Mouse (Mus musculus) urinary bladder, postnatal 25 days (tissue): Measurements from ENCODE around the gene 4930544D05Rik.
"Not testable (repeated sequence)": the region's sequence is repeated elsewhere in the genome, so short reads cannot be mapped to it uniquely, and the experiment has no call there.

ENCODE experiments used
- DNase-seq: peaks from one replicate; pipeline ENCODE4 v3.0.0; 2022; ENCODE audit warnings: low spot score

4930544D05Rik gene

GRCm38 (mm10) chr11:70615516-70616093, at the start of gene 4930544D05Rik:
TSS of gene 4930544D05Rik (plus strand) at chr11:70615848.
- DNase-seq, result no peak

DNA sequence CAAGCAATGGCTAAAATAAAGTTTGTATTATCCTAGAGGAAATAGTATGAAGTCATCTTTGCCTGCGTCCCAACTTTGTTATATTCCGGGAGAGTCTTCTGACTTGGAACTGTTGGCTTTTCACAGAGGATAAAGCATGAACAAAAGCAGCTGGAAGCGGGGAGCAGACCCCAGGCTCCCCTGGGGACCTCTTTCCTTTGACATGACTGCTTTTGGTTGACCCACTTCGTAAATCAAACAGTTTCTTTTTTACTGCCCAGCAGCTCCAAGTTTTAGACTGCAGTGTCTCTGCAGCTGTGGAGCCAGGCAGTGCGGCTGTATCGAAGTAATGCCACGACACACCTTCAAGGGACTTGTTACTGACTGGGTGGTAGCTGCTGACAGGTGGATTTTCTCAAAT, 49.1 kb upstream of the 4930544D05Rik start:
- DNase-seq, result no peak

- DNase-seq, result not testable (repeated sequence)
These were observed 45.0 kb upstream of the 4930544D05Rik start for GRCm38 (mm10) chr11:70570614-70571013.

DNA sequence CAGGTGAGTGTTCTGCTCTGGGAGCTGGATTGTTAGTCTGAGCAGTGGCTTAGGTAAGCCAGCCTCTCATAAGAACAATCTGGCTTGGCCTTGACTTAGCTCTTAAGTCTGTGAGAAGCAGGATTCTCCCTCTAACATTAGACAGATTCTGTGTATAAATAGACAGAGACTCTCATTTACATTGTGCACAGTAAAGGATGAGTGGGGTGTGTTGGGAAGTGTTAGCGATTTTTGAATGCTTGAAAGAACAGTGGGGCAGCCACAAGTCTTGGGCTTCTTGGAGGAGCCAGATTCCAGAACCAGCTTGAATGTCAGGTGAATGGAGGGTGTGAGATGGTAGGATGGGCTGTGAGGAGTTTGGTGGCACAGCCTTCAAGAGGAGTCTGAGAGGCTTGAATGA, 44.0 kb upstream of the 4930544D05Rik start:
- no peak for DNase-seq

DNA sequence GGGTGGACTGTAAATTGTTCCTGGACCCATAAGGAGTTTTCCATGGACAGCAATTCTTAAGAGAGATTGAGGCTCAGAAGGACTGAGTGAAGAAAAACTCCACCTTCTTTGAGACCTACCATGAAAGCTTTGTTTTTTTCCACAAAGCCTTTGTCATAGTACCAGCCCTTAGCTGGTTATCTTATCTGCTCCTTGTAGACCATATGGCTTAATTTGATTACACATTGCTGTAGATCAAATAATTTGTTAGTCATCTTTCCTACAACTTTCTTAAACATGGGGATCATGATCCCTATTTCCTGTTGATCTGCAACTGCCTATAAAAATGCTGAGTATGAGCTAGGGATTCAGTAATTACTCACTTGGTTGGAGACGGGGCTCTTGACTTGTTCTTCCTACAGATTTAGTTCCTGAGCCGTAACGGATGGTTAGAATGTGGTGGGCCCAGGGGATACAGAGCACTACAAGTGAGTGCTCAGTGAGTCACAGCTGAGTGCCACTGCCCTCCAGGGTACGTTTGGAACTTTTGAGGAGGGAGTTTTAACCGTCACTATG, 43.2 kb upstream of the 4930544D05Rik start:
- no peak for DNase-seq

- no peak for DNase-seq
These were observed 41.8 kb upstream of the 4930544D05Rik start for GRCm38 (mm10) chr11:70573872-70574271.

GRCm38 (mm10) chr11:70577201-70577600, 38.4 kb upstream of the 4930544D05Rik start:
- no peak for DNase-seq

DNA sequence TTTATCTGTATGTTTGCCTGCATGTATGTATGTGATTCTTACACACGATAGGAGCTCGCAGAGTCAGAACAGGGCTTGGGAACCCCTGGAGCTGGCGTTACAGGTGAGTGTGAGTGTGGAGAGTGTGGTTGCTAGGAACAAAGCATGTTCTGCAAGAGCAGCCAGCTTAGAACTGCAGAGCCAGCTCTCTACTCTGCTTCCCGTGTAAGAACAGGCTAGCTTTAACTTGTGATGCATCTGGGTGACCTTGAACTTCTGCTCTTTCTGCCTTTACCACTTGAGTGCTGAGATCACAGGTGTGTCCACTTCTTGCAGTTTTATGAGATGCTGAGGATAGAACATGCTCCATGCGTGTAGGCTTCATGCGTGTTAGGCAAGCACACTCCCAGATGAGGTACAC, 36.7 kb upstream of the 4930544D05Rik start:
- no peak for DNase-seq

DNA sequence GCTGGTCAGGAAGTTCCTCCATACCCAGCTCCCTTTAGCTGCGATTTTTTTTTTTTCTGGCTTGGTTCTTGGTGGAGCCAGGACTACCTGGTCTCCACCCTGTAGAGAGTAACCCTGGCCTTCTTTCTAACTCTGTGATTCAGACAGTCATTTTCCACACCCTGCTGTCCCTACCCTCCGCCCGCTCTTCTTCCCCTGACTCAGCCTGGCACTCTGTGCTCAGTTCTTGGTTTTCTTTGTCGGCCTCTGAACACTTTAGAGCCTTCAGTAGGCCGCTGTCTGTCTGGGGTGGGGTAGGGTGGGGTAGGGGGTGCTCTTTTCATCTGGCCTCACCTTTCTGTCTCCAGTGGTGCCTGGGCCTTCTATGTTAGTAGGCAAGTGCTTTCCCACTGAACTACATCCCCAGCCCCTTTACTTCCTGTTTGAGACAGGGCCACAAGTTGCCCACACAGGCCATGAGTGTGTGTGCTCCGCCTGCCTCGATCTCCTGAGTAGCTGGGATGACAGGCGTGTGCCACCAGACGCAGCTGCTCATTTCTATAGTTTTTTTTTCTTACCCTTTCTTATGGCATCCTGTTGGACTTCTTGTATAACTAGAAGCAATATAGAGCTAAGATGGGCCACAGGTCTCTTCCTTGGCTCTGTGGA, 35.8 kb upstream of the 4930544D05Rik start:
- DNase-seq, result no peak

GRCm38 (mm10) chr11:70580358-70580720, 35.3 kb upstream of the 4930544D05Rik start:
- no peak for DNase-seq

- no peak for DNase-seq
These were observed 34.7 kb upstream of the 4930544D05Rik start for GRCm38 (mm10) chr11:70580921-70581320.

DNA sequence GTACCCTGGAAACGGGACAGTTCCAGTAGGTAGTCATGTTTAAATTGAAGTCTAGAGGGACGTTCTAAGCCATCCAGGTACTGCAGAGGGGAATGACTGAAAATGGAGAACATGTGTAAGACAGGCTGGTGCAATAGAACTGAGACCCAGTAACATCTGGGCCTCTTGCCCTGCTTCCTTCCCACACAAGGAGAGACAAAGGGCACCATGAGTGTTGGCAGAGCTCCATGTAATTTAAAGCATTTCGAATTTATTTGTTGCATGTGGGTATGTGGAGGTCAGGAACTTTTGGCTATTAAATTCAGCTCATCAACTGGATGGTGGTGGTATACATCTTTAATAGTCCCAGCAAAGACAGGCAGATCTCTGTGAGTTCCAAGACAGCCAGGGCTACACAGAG, 33.5 kb upstream of the 4930544D05Rik start:
- DNase-seq, result no peak

- no peak for DNase-seq
These were observed 32.5 kb upstream of the 4930544D05Rik start for GRCm38 (mm10) chr11:70583022-70583714.

DNA sequence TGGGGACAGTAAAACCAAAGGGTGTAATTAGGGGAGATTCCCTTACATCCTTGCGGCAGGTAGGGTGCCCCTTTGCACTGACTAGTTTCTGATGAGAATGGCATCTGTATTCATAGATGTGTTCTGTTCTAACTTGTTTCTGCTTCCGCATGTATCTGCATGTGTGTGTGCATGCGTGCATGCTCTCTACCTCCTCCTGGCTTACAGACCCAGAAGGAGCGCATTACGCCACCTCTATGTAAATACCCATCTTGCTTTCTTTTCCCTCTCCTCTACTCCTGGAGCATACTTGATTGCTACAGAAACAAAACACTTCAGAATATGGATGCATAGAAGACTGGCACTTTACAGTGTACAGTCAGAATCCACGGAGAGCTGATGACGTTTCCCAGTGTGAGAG, 31.9 kb upstream of the 4930544D05Rik start:
- DNase-seq, result no peak

DNA sequence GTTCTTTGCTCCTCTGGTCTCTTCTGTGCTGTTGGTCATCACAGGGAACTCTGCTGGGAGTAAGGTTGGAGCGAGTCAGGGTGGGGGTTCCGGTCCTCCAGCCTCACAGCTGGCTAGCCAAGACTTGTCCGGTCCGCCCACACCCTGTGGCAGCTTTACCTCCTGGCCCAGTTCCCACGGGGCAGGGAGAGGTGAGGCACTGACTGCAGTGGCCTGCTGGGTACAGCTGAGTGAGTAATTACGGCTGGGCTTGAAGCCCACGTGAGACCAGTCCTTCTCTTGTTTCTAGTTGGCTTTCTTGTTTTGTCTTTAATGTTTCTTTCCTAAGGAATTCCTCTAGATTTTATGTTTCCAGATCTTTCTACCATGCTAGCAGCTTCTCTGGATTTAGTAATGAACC, 30.2 kb upstream of the 4930544D05Rik start:
- DNase-seq, result peak; percentile 66

GRCm38 (mm10) chr11:70586261-70586660, 29.4 kb upstream of the 4930544D05Rik start:
- no peak for DNase-seq

- no peak for DNase-seq
These were observed 28.7 kb upstream of the 4930544D05Rik start for GRCm38 (mm10) chr11:70586954-70587353.

DNA sequence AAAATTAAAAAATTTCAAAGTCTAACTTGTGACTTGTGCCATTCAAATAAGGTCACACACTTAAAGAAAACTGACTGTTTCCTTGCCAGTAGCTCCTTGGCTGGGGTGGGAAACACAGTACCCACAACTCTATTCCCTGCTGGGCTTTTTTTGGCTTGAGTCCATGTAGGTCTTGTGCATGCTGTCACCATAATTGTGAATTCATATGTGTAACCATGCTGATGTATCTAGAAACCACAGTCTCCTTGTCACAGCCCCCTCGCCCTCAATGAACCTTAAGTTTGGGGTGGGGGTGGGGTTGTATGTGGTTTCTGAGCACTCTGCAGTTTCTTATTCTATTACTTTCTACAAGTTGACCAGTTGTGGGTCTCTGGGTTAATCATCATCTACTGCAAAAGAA, 23.9 kb upstream of the 4930544D05Rik start:
- DNase-seq, result no peak

DNA sequence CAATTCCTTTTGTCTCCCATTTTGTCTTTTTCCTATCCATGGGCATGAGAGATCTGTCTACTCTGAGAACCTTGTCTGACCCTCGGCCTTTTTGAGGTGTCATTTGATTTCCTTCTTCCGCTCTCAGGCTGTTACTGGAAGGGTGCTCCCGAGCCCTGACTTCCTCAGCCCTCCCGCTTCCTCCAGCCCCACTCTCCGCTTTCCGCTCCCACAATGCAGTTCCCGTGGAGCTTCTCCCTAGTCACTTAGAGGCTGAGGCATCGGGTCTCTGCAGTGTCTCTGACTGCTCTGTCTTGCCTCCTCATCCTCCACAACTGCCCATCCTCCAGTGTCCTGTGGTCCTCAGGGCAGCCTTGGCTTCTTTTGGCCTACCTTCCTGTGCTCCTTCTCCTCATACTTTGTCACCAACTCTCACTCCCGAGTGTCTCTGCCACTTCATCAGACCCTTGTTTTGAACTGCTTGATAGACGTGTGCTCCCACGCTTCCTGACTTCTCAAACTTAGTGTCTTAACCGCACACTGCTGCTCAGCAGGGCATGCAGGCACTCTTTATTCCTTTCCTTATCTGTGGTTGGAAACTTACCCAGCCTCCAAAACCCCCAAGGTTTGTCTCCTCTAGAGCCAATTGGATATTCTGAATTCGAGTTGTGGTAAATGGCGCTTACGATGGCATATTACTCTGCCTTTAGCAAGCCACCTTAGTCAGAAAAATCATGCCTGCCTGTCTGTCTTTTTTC, 21.2 kb upstream of the 4930544D05Rik start:
- DNase-seq, result no peak

DNA sequence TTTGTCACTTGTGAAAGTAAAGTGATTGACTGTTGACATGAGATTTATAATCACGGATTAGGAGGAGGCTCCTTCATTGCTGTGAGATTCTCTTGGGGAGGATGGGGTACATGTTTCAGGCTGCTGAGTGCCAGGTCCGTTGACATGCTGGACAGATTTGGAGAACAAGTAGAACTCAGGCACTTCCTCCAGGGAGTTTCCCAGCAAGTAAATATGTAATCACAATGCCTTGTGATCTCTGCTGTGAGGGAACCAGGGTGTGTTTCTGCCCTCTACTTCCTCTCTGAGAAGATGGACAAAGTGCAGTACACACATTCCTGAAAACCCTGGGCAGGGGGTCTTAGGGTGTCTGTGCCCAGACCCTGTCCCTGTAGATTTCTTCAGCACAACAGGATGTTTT, 20.0 kb upstream of the 4930544D05Rik start:
- DNase-seq, result no peak

DNA sequence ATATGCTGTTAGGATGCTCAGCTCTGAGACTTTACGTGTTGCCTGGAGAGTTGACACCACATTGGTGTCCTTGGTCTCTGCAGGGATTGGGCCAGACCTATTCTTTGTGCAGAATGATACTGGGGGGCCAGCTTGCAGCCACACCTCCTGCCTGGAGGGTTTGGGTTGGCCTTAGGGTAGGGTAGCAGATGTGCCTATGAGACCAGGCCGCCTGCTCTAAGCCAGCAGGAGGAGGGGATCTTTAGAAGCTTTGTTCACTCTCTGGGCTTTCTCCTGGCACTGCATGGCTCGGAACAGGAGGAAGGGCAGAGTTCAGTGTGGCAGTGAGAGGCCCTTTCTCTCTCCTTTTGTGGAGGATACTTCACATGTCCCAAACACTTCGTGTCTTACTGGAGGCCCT, 19.6 kb upstream of the 4930544D05Rik start:
- DNase-seq, result no peak

DNA sequence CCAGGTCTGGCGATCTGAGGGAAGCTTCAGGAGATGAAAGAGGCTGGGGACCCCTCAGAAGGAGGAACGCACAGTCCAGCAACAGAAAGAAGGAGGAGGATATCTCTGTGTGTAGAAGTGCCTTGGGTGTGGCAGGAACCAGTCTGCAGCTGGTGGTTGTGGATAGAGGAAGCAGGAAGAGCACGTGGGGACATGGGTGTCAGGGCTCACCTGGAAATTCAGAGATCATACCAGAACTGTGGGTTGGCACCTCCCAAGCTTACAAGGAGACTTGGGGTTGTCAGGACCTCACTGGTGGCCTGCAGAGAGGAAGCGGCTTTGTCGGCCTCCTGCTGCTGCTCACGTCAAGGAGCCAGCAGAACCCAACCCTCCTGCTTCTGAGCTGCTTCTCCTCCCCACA, 18.3 kb upstream of the 4930544D05Rik start:
- DNase-seq, result no peak
